ENCODE assay signal across 13 mouse cellular contexts in the genomic region with DNA sequence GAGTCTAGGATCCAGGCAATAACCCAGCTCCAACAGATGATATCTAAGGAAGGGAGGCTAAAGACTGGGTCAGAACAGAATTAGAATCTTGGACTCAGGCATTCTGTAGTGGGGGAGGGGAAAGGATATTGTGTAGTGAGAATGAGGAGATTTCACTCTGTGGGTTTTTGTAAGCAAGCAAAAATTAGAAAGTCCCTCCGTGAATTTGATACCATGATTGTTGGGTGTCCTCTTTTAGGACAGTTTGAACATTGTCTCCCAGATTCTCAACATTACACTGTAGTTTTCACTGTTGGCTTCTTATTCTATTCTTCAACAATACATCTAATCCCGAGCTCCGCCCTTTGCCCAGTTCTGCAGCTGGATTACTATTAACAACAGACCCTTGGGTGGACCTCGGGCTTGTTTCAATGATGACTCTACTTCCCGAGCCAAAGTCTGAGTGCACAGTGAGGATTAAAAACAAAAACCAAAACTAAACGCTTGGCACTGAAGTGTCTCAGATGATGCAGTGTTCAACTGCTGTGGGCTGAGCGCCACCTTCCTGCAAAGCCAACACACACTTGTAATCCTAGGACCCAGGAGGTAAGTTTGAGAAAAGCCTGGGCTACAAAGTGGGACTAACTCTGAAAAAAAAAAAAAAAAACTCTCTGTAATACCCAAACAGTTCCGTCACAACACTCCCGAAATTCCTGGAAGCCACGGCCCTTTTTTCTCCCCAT. TPM values are rescaled to one million over a fixed set of nuclear protein-coding genes. Genes with fewer than 3 reads are reported as not detected.
DNase-seq lines count a peak whose midpoint lies in the region; ATAC-seq and TF ChIP-seq lines count a peak whose summit lies in the region.
"Had no signal": no experiment of that assay in that cellular context is flagged by ENCODE, and none has a peak within 500 bp of the region (broad histone marks: within the 10 kb centered on the region; RNA-seq: fewer than 3 reads in every experiment).

Nutm1 (minus strand) TSS at position 51 of the 722 bp plus-strand sequence.

- no peak for ATAC-seq in kidney, postnatal 0 days (replicated peaks; ENCODE audit: low FRiP score, low read depth)
- ATAC-seq in CD4-positive, CD25-positive, alpha-beta regulatory T cell, adult 4 months: peak; percentile 17
- ATAC-seq in hematopoietic stem cell, adult 5-6 weeks (replicated peaks in 1 of 2; ENCODE audit: insufficient read depth in 1 of 2, low FRiP score in 2 of 2, low TSS enrichment in 1 of 2, low read depth in 1 of 2, poor library complexity in 2 of 2, severe bottlenecking in 2 of 2): peak; percentile 37 to 58
- no peak for ATAC-seq in hindbrain, embryonic 16.5 days

- no peaks in the 10 kb centered on the region for H3K9me3 ChIP-seq in kidney, postnatal 0 days (replicated peaks; ENCODE audit: low read length)
- H3K9me3 ChIP-seq in forebrain, embryonic 10.5 days: no peaks in the 10 kb centered on the region
- H3K9me3 ChIP-seq in hindbrain, embryonic 16.5 days (ENCODE audit: control insufficient read depth, low read length): no peaks in the 10 kb centered on the region

- no peaks in the 10 kb centered on the region for H3K36me3 ChIP-seq in kidney, postnatal 0 days (ENCODE audit: insufficient read depth, low read length)
- peaks cover 4% of the 10 kb centered on the region; the same call in 1 of the 2 replicates for H3K36me3 ChIP-seq in forebrain, embryonic 10.5 days (replicated peaks)
- H3K36me3 ChIP-seq in hindbrain, embryonic 16.5 days (ENCODE audit: control insufficient read depth, insufficient read depth, low read length): no peaks in the 10 kb centered on the region

- no peaks in the 10 kb centered on the region for H3K27me3 ChIP-seq in kidney, postnatal 0 days (ENCODE audit: insufficient read depth, low read length)
- H3K27me3 ChIP-seq in forebrain, embryonic 10.5 days (ENCODE audit: poor library complexity, severe bottlenecking): no peaks in the 10 kb centered on the region
- H3K27me3 ChIP-seq in hindbrain, embryonic 16.5 days (replicated peaks; ENCODE audit: control insufficient read depth, insufficient read depth, low read length): no peaks in the 10 kb centered on the region

- peaks cover 10% of the 10 kb centered on the region; the same call in 1 of the 2 replicates for H3K4me1 ChIP-seq in kidney, postnatal 0 days (replicated peaks; ENCODE audit: insufficient read depth, low read length)
- peaks cover 11% of the 10 kb centered on the region for H3K4me1 ChIP-seq in forebrain, embryonic 10.5 days
- H3K4me1 ChIP-seq in hindbrain, embryonic 16.5 days (ENCODE audit: control insufficient read depth, insufficient read depth, low read depth, low read length): peaks cover 9% of the 10 kb centered on the region

- no peak within 1 kb of the TSS for H3K4me3 ChIP-seq in kidney, postnatal 0 days (replicated peaks; ENCODE audit: low read depth, low read length)
- H3K4me3 ChIP-seq in forebrain, embryonic 10.5 days: no peak within 1 kb of the TSS
- no peak within 1 kb of the TSS for H3K4me3 ChIP-seq in hindbrain, embryonic 16.5 days (ENCODE audit: low read length)

- peak; percentile 41 for TF ChIP-seq CTCF in kidney, postnatal 0 days (IDR thresholded peaks at IDR 0.05; ENCODE audit: low read depth)

- no peak within 1 kb of the TSS for H3K9ac ChIP-seq in kidney, postnatal 0 days (ENCODE audit: low read depth, low read length)
- no peak within 1 kb of the TSS for H3K9ac ChIP-seq in hindbrain, embryonic 16.5 days (ENCODE audit: low read depth, low read length)

- no peak within 1 kb of the TSS for H3K27ac ChIP-seq in kidney, postnatal 0 days
- no peak within 1 kb of the TSS for H3K27ac ChIP-seq in forebrain, embryonic 10.5 days
- no peak within 1 kb of the TSS for H3K27ac ChIP-seq in hindbrain, embryonic 16.5 days (ENCODE audit: low read depth, low read length)

- 69% methylated on average over 10 of the region's 10 CpGs for WGBS in kidney, postnatal 0 days
- WGBS in forebrain, embryonic 10.5 days: 75% methylated on average over 10 of the region's 10 CpGs
- WGBS in hindbrain, embryonic 16.5 days: 76% methylated on average over 10 of the region's 10 CpGs

- no peak for DNase-seq in kidney, postnatal 0 days (ENCODE audit: low spot score)
- DNase-seq in kidney, adult 9 months: no peak
- peak; percentile 32 for DNase-seq in 3T3-L1 (ENCODE audit: low read depth, low spot score)
- no peak for DNase-seq in cerebellum, adult 11-12 months
- no peak for DNase-seq in forebrain, embryonic 10.5 days (ENCODE audit: extremely low spot score, low spot score)
- DNase-seq: thymus, adult 2 months had no signal

- H3K4me2 ChIP-seq in kidney, postnatal 0 days (ENCODE audit: low read length): no peak within 1 kb of the TSS
- H3K4me2 ChIP-seq in hindbrain, embryonic 16.5 days (ENCODE audit: low read length): no peak within 1 kb of the TSS

RNA-seq across cellular contexts. Expression of gene Nutm1, which starts in this region (rescaled TPM):
- polyA plus RNA-seq in kidney, postnatal 0 days (2015; fragmentation: Nextera tagmentation; extraction: Ambion mirVana): 0.05 TPM in 2 replicates
- polyA plus RNA-seq in CD4-positive, CD25-positive, alpha-beta regulatory T cell, adult 4 months (2017; shearing (Covaris generic)): not detected
- not detected in 2 replicates for total RNA-seq in hematopoietic stem cell, adult 5-6 weeks (2017)
- 0.06 and 0.10 TPM in 2 replicates for polyA plus RNA-seq in forebrain, embryonic 10.5 days (2016; fragmentation: Nextera tagmentation; extraction: Ambion mirVana)
- polyA plus RNA-seq in hindbrain, embryonic 16.5 days (2015; fragmentation: Nextera tagmentation; extraction: Ambion mirVana): 0.04 TPM in 1 of 2 replicates, not detected in the other
- total RNA-seq: heart, postnatal 14 days had no signal
- polyA plus RNA-seq: embryonic facial prominence, embryonic 11.5 days; lung, embryonic 16.5 days; neural tube, embryonic 11.5 days had no signal

Comparison
In these comparisons a context has a peak if more than half of its experiments do, and no peak if none do; other contexts are left out.
1. Peak in ATAC-seq in CD4-positive, CD25-positive, alpha-beta regulatory T cell, adult 4 months; RNA of the gene not detected or under 1 TPM.
2. Peak in ATAC-seq in hematopoietic stem cell, adult 5-6 weeks; RNA of the gene not detected or under 1 TPM.